Mouse (Mus musculus) liver, embryonic 14.5 days (tissue): ENCODE results near the gene Shc2. TPM values are rescaled to one million over a fixed set of nuclear protein-coding genes. Genes with fewer than 3 reads are reported as not detected.

Source experiments
- ATAC-seq: fragments of 200-750 bp; cut with Nextera tagmentation; 2 replicates; pipeline ENCODE4 v1.8.0; 2017; ENCODE audit warnings: moderate number of reproducible peaks, mild to moderate bottlenecking, moderate library complexity; ENCODE audit not compliant: insufficient read depth
- DNase-seq, 3 experiments: peaks; one replicate each; pipeline ENCODE4 v3.0.0-alpha.2; 2012 to 2013; ENCODE audit warnings: low read depth in 3 of 3, low spot score in 3 of 3
- H3K27ac ChIP-seq: fragments of 300-500 bp; sonication (generic); 2 replicates; pipeline ENCODE4 v1.5.1; 2014; ENCODE audit warnings: moderate library complexity, mild to moderate bottlenecking, control low read depth, inconsistent platforms
- H3K27me3 ChIP-seq: fragments of 300-500 bp; sonication (generic); 2 replicates; pipeline ENCODE4 v1.6.1; 2014; ENCODE audit warnings: mild to moderate bottlenecking, low read length, moderate library complexity; ENCODE audit not compliant: control insufficient read depth, insufficient read depth
- H3K36me3 ChIP-seq: fragments of 300-500 bp; sonication (generic); replicated peaks from 2 replicates; pipeline ENCODE4 v1.6.1; 2014; ENCODE audit warnings: low read depth; ENCODE audit not compliant: control insufficient read depth, insufficient read depth
- H3K4me1 ChIP-seq, 2 experiments: fragments of 200-500 bp in 1 of 2; fragments of 300-500 bp in 1 of 2; sonication (generic) in 1 of 2; replicated peaks; 2 replicates each; pipeline ENCODE4 v1.6.1; 2012 to 2014; ENCODE audit warnings: antibody characterized with exemption in 1 of 2, inconsistent platforms in 1 of 2, low read length in 1 of 2; ENCODE audit not compliant: control insufficient read depth in 2 of 2, insufficient read depth in 2 of 2
- H3K4me2 ChIP-seq: fragments of 300-500 bp; sonication (generic); 2 replicates; pipeline ENCODE4 v1.6.1; 2014; ENCODE audit warnings: low read depth, mild to moderate bottlenecking, control low read depth, moderate library complexity
- H3K4me3 ChIP-seq, 2 experiments: fragments of 200-500 bp in 1 of 2; fragments of 300-500 bp in 1 of 2; sonication (generic) in 1 of 2; 2 replicates each; pipeline ENCODE4 v1.5.1; 2012 to 2014; ENCODE audit warnings: low read depth in 2 of 2, low read length in 2 of 2, mild to moderate bottlenecking in 2 of 2, control low read depth in 1 of 2, inconsistent platforms in 1 of 2, moderate library complexity in 1 of 2; ENCODE audit not compliant: insufficient read depth in 1 of 2
- H3K9ac ChIP-seq: fragments of 300-500 bp; sonication (generic); replicated peaks from 2 replicates; pipeline ENCODE4 v1.6.1; 2014; ENCODE audit warnings: mild to moderate bottlenecking, control low read depth, moderate library complexity
- H3K9me3 ChIP-seq: fragments of 300-500 bp; sonication (generic); 2 replicates; pipeline ENCODE4 v1.6.1; 2016; ENCODE audit warnings: low read length, mixed read lengths; ENCODE audit not compliant: control insufficient read depth
- CTCF ChIP-seq: IDR thresholded peaks from 2 replicates; pipeline ENCODE4 v1.5.1; 2016; ENCODE audit warnings: antibody characterized with exemption, low read depth, control low read depth
- EP300 ChIP-seq: IDR thresholded peaks from 2 replicates; pipeline ENCODE4 v1.6.1; 2016; ENCODE audit warnings: antibody characterized with exemption, low read depth
- WGBS: fragments of 180-500 bp; shearing (Covaris S2); extraction: QIAGEN DNeasy Blood & Tissue Kit; methylation state at CpG from one replicate; pipeline ENCODE4 v1.1.7; 2014; ENCODE audit not compliant: insufficient replicate concordance; 5-methylcytosine and 5-hydroxymethylcytosine counted together
- polyA plus RNA-seq, 2 experiments: library from polyadenylated mRNA; depleted of rRNA in 1 of 2; stranded (reverse) in 1 of 2; unstranded in 1 of 2; fragments of >200 nt; fragmentation: Nextera tagmentation in 1 of 2; extraction: Ambion mirVana in 1 of 2; gene quantifications; 2 replicates each; pipeline versions ENCODE4 v1.2.1 to v1.2.3; 2012 to 2014

Shc2 gene
- polyA plus RNA-seq, 2 experiments = 0.05 to 0.17 TPM

DNA sequence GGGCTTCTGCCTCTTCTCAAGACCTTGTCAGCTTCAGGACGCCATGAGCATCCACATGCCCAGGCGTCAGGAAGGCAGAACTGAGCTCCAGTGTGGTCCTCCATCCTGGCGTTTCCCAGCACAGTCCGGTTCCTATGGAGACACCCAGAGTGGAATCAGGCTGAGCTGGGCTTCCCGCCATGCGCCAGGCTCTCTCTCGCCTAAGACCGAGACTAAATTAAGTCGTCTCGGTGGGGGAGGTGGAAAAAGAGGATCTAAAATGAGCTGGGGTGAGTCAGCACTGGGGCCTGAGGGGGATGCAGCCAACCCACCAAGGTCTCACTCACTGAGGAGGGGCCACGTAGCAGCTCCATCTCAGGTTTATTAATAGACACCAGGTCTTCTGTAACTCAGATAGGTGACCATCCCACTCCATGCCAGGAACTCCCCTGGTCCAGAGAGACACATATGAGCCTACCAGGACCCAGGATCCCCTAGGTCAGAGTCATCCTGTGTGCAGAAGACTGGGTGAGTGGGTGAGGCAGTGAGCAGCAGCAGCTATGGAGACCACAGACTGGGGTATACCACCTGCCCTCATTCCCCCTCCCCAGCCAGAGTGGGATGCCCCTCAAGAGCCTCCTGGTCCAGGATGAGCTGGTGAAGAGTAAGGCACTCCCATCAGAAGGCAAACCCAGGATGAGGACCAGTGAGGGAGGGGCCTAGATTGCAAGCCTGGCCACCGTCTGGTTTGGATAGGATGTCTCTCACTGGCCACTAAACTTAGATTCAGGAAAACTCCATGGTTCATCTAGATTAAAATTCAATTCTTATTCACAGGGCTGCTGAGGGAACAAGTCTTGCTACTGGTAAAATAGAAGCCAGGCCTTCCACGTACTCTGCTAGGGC, 40.4 kb downstream of the Shc2 start:
- TF ChIP-seq EP300 (no peak), CTCF (no peak)
- Histone ChIP-seq H3K27me3 (no peaks in the 10 kb centered on the region; the same call in 1 of the 2 replicates), H3K4me1 (no peaks in the 10 kb centered on the region), H3K36me3 (no peaks in the 10 kb centered on the region), H3K9ac (no peak overlapping the region), H3K9me3 (no peaks in the 10 kb centered on the region), H3K27ac (no peak overlapping the region), H3K4me2 (no peak overlapping the region), H3K4me3 (no peak overlapping the region)
- ATAC-seq (no peak), DNase-seq (no peak)
- WGBS = 24% methylated on average over 13 of the region's 13 CpGs

DNA sequence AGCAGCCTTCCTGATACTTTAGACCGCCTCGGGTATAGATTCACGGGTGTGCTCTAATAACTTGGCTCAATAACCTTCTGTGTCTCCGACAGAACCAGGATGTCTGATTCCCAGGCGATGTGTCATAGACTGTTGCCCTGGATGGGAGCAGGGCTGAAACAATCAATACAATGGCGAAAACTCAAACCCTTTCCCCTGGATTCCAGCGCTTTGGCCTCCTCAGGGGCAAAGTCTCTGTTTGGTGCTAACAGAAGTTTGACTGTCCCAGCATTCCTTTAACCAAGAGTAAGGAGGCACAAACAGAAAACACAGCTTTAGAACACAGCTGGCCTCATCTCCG, 42.2 kb downstream of the Shc2 start:
- no peak for ATAC-seq
- Histone ChIP-seq H3K4me3 (no peak overlapping the region), H3K36me3 (no peaks in the 10 kb centered on the region), H3K4me1 (no peaks in the 10 kb centered on the region), H3K9me3 (no peaks in the 10 kb centered on the region), H3K27ac (no peak overlapping the region), H3K27me3 (no peaks in the 10 kb centered on the region; the same call in 1 of the 2 replicates), H3K4me2 (no peak overlapping the region), H3K9ac (no peak overlapping the region)
- WGBS = 39% methylated on average over 8 of the region's 8 CpGs
- TF ChIP-seq EP300 (no peak), CTCF (no peak)
- no peak for DNase-seq

GRCm38 (mm10) chr10:79594872-79595589, 42.7 kb downstream of the Shc2 start:
- Histone ChIP-seq H3K36me3 (no peaks in the 10 kb centered on the region), H3K9me3 (no peaks in the 10 kb centered on the region), H3K9ac (no peak overlapping the region), H3K27me3 (no peaks in the 10 kb centered on the region; the same call in 1 of the 2 replicates), H3K4me1 (no peaks in the 10 kb centered on the region), H3K4me2 (no peak overlapping the region), H3K27ac (no peak overlapping the region), H3K4me3 (no peak overlapping the region)
- DNase-seq (peak; percentile 12 to 32 (median 20)), ATAC-seq (no peak)
- WGBS = 13% methylated on average over 17 of the region's 17 CpGs
- TF ChIP-seq EP300 (no peak), CTCF (peak; percentile 86)

- TF ChIP-seq EP300 (no peak), CTCF (no peak)
- Histone ChIP-seq H3K27me3 (no peaks in the 10 kb centered on the region; the same call in 1 of the 2 replicates), H3K4me1 (no peaks in the 10 kb centered on the region), H3K27ac (no peak overlapping the region), H3K4me2 (no peak overlapping the region), H3K9ac (no peak overlapping the region), H3K9me3 (no peaks in the 10 kb centered on the region), H3K4me3 (no peak overlapping the region), H3K36me3 (no peaks in the 10 kb centered on the region)
- no peak for DNase-seq
- 26% methylated on average over 6 of the region's 6 CpGs for WGBS
- ATAC-seq = no peak
Measured at GRCm38 (mm10) chr10:79594111-79594510, 43.6 kb downstream of the Shc2 start.

GRCm38 (mm10) chr10:79590702-79591101, 47.0 kb downstream of the Shc2 start:
- Histone ChIP-seq H3K4me1 (no peaks in the 10 kb centered on the region), H3K27me3 (no peaks in the 10 kb centered on the region; the same call in 1 of the 2 replicates), H3K27ac (no peak overlapping the region), H3K9ac (no peak overlapping the region), H3K9me3 (no peaks in the 10 kb centered on the region), H3K4me2 (no peak overlapping the region), H3K36me3 (no peaks in the 10 kb centered on the region), H3K4me3 (no peak overlapping the region)
- 69% methylated on average over 1 of the region's 1 CpGs for WGBS
- TF ChIP-seq CTCF (no peak), EP300 (no peak)
- ATAC-seq (no peak), DNase-seq (no peak)
